ENCODE assay signal across 26 mouse cellular contexts in the genomic region with DNA sequence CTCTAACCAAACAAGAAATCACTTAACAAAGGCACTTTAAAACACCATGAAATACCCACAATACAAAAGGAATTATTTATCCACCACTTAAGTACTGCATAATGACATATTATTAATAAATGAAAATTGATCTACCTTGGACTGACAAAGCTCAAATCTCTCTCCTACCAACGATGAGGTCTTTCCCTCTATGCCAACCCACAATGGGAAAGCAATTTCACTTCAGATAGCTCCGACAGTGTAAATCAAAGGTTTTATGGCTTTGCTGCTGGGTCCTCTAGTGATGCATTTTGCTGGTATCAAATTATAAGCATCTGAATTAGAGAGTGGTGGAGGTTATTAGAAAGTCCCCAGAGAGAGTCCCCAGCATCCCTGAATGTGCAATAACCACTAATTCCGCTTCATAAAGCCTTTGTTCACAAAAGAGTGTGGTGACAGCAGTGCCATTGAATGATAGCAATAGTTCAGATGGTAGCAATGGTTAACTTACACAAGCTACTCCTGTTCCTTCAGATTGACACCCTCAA.
DNase-seq lines count a peak whose midpoint lies in the region; ATAC-seq and TF ChIP-seq lines count a peak whose summit lies in the region.
"Had no signal": no experiment of that assay in that cellular context is flagged by ENCODE, and none has a peak within 500 bp of the region (broad histone marks: within the 10 kb centered on the region; RNA-seq: fewer than 3 reads in every experiment).

No protein-coding gene starts in this region.

- no peak for TF ChIP-seq CTCF in kidney, postnatal 0 days (IDR thresholded peaks at IDR 0.05; ENCODE audit: low read depth)

- no peak overlapping the region for H3K4me2 ChIP-seq in kidney, postnatal 0 days (ENCODE audit: low read length)
- H3K4me2 ChIP-seq in neural tube, embryonic 12.5 days (replicated peaks): no peak overlapping the region
- H3K4me2 ChIP-seq in neural tube, embryonic 14.5 days (ENCODE audit: low read depth, low read length): no peak overlapping the region
- H3K4me2 ChIP-seq: embryonic facial prominence, embryonic 15.5 days; forebrain, embryonic 12.5 days; heart, embryonic 13.5 days; hindbrain, embryonic 14.5 days had no signal

- no peaks in the 10 kb centered on the region for H3K36me3 ChIP-seq in kidney, postnatal 0 days (ENCODE audit: insufficient read depth, low read length)
- no peaks in the 10 kb centered on the region for H3K36me3 ChIP-seq in neural tube, embryonic 12.5 days
- H3K36me3 ChIP-seq in neural tube, embryonic 14.5 days (ENCODE audit: control insufficient read depth, insufficient read depth, low read length): no peaks in the 10 kb centered on the region
- H3K36me3 ChIP-seq: embryonic facial prominence, embryonic 15.5 days; forebrain, embryonic 12.5 days; heart, embryonic 10.5 days; heart, embryonic 13.5 days had no signal

- no peaks in the 10 kb centered on the region for H3K9me3 ChIP-seq in kidney, postnatal 0 days (replicated peaks; ENCODE audit: low read length)
- no peaks in the 10 kb centered on the region for H3K9me3 ChIP-seq in neural tube, embryonic 12.5 days
- no peaks in the 10 kb centered on the region for H3K9me3 ChIP-seq in neural tube, embryonic 14.5 days (ENCODE audit: control insufficient read depth, low read length)
- H3K9me3 ChIP-seq: embryonic facial prominence, embryonic 15.5 days; forebrain, embryonic 12.5 days; heart, embryonic 10.5 days; heart, embryonic 13.5 days had no signal

- no peak overlapping the region for H3K4me3 ChIP-seq in kidney, postnatal 0 days (replicated peaks; ENCODE audit: low read depth, low read length)
- no peak overlapping the region for H3K4me3 ChIP-seq in neural tube, embryonic 12.5 days
- H3K4me3 ChIP-seq in neural tube, embryonic 14.5 days (ENCODE audit: low read depth, low read length): no peak overlapping the region
- H3K4me3 ChIP-seq: embryonic facial prominence, embryonic 15.5 days; forebrain, embryonic 12.5 days; heart, adult 2 months; heart, embryonic 10.5 days; heart, embryonic 13.5 days had no signal

- no peak overlapping the region for H3K9ac ChIP-seq in kidney, postnatal 0 days (ENCODE audit: low read depth, low read length)
- no peak overlapping the region for H3K9ac ChIP-seq in neural tube, embryonic 12.5 days
- no peak overlapping the region for H3K9ac ChIP-seq in neural tube, embryonic 14.5 days (replicated peaks; ENCODE audit: low read depth, low read length)
- H3K9ac ChIP-seq: embryonic facial prominence, embryonic 15.5 days; forebrain, embryonic 12.5 days; heart, embryonic 13.5 days; hindbrain, embryonic 14.5 days had no signal

- peak; percentile 16 for DNase-seq in kidney, postnatal 0 days (ENCODE audit: low spot score)
- no peak for DNase-seq in kidney, postnatal 14 days
- no peak for DNase-seq in ovary, postnatal 10 days (ENCODE audit: low spot score)
- no peak for DNase-seq in spleen, postnatal 10 days (ENCODE audit: low spot score in 2 of 2)
- DNase-seq: adrenal gland, adult 2 months; adrenal gland, postnatal 14 days; cerebellum, adult 11-12 months; cerebellum, adult 8-10 months; cerebellum, postnatal 10 days; cerebellum, postnatal 36 days; embryo, embryonic 11 days; gastrocnemius, postnatal 10 days; gastrocnemius, postnatal 36 days; heart, adult 2 months; heart, postnatal 14 days; heart, postnatal 4 days had no signal

- no peak overlapping the region for H3K27ac ChIP-seq in kidney, postnatal 0 days
- no peak overlapping the region for H3K27ac ChIP-seq in neural tube, embryonic 12.5 days
- H3K27ac ChIP-seq in neural tube, embryonic 14.5 days (ENCODE audit: low read depth, low read length): no peak overlapping the region
- H3K27ac ChIP-seq: embryonic facial prominence, embryonic 15.5 days; forebrain, embryonic 12.5 days; heart, adult 2 months; heart, embryonic 10.5 days; heart, embryonic 13.5 days; hindbrain, embryonic 14.5 days; hindbrain, postnatal 0 days had no signal

- WGBS in kidney, postnatal 0 days: 46% methylated on average over 3 of the region's 3 CpGs
- 31% methylated on average over 3 of the region's 3 CpGs for WGBS in neural tube, embryonic 12.5 days
- 21% methylated on average over 3 of the region's 3 CpGs for WGBS in neural tube, embryonic 14.5 days

- H3K27me3 ChIP-seq in kidney, postnatal 0 days (ENCODE audit: insufficient read depth, low read length): no peaks in the 10 kb centered on the region
- H3K27me3 ChIP-seq in neural tube, embryonic 12.5 days (replicated peaks): no peaks in the 10 kb centered on the region
- no peaks in the 10 kb centered on the region for H3K27me3 ChIP-seq in neural tube, embryonic 14.5 days (ENCODE audit: control insufficient read depth, insufficient read depth, low read length)
- H3K27me3 ChIP-seq: embryonic facial prominence, embryonic 15.5 days; forebrain, embryonic 12.5 days; heart, embryonic 13.5 days had no signal

- no peak for ATAC-seq in kidney, postnatal 0 days (replicated peaks; ENCODE audit: low FRiP score, low read depth)
- ATAC-seq in neural tube, embryonic 12.5 days (ENCODE audit: low FRiP score, low read depth): peak; percentile 63
- peak; percentile 89; the same call in 1 of the 2 replicates for ATAC-seq in neural tube, embryonic 14.5 days (ENCODE audit: low read depth)
- ATAC-seq: CD4-positive, CD25-positive, alpha-beta regulatory T cell, adult 4 months; forebrain, embryonic 16.5 days; hindbrain, postnatal 0 days had no signal

- no peaks in the 10 kb centered on the region for H3K4me1 ChIP-seq in kidney, postnatal 0 days (replicated peaks; ENCODE audit: insufficient read depth, low read length)
- H3K4me1 ChIP-seq in neural tube, embryonic 12.5 days: no peaks in the 10 kb centered on the region
- 0 out of 2 replicates have a peak, but pooled peaks cover 2% of the 10 kb centered on the region for H3K4me1 ChIP-seq in neural tube, embryonic 14.5 days (ENCODE audit: control insufficient read depth, insufficient read depth, low read length)
- H3K4me1 ChIP-seq: embryonic facial prominence, embryonic 15.5 days; forebrain, embryonic 12.5 days; heart, embryonic 10.5 days; heart, embryonic 13.5 days had no signal
